28 mouse cellular contexts compared by ENCODE assay signal in genomic region chr6:80619508-80619907, GRCm38 (mm10).
"Had no signal": no experiment of that assay in that cellular context is flagged by ENCODE, and none has a peak within 500 bp of the region (broad histone marks: within the 10 kb centered on the region; RNA-seq: fewer than 3 reads in every experiment).

No protein-coding gene starts in this region.

- ATAC-seq: hindbrain, embryonic 16.5 days; inflammation-experienced regulatory T-cells, adult 6 months; intestine, embryonic 15.5 days; intestine, postnatal 0 days; liver, embryonic 12.5 days had no signal

- H3K9me3 ChIP-seq: heart, embryonic 10.5 days; heart, embryonic 12.5 days; hindbrain, embryonic 10.5 days; hindbrain, embryonic 12.5 days; intestine, embryonic 15.5 days; kidney, embryonic 15.5 days; limb, embryonic 13.5 days; limb, embryonic 15.5 days; liver, embryonic 12.5 days had no signal

- H3K4me2 ChIP-seq: heart, embryonic 12.5 days; hindbrain, embryonic 12.5 days; hindbrain, embryonic 14.5 days; intestine, embryonic 15.5 days; kidney, embryonic 15.5 days; limb, embryonic 13.5 days; limb, embryonic 15.5 days; liver, embryonic 12.5 days had no signal

- H3K27ac ChIP-seq: gastrocnemius, adult 2 months; heart, embryonic 10.5 days; hindbrain, embryonic 10.5 days; hindbrain, embryonic 12.5 days; hindbrain, embryonic 14.5 days; intestine, embryonic 15.5 days; kidney, embryonic 15.5 days; kidney, postnatal 0 days; layer of hippocampus, adult 2 months; left cerebral cortex, adult 2 months; limb, embryonic 13.5 days; limb, embryonic 15.5 days; liver, embryonic 12.5 days; liver, embryonic 14.5 days had no signal

- H3K4me1 ChIP-seq: heart, embryonic 10.5 days; heart, embryonic 12.5 days; hindbrain, embryonic 10.5 days; hindbrain, embryonic 12.5 days; intestine, embryonic 15.5 days; kidney, embryonic 15.5 days; limb, embryonic 13.5 days; limb, embryonic 15.5 days; liver, embryonic 12.5 days had no signal

- H3K9ac ChIP-seq: heart, embryonic 12.5 days; hindbrain, embryonic 12.5 days; hindbrain, embryonic 14.5 days; intestine, embryonic 15.5 days; kidney, embryonic 15.5 days; limb, embryonic 13.5 days; limb, embryonic 15.5 days; liver, embryonic 12.5 days; liver, embryonic 14.5 days had no signal

- H3K4me3 ChIP-seq: gastrocnemius, adult 2 months; heart, embryonic 10.5 days; heart, embryonic 12.5 days; hindbrain, embryonic 10.5 days; hindbrain, embryonic 12.5 days; intestine, embryonic 15.5 days; kidney, embryonic 15.5 days; layer of hippocampus, adult 2 months; left cerebral cortex, adult 2 months; limb, embryonic 13.5 days; limb, embryonic 15.5 days; liver, embryonic 12.5 days had no signal

- H3K36me3 ChIP-seq: heart, embryonic 10.5 days; heart, embryonic 12.5 days; hindbrain, embryonic 10.5 days; hindbrain, embryonic 12.5 days; intestine, embryonic 15.5 days; kidney, embryonic 15.5 days; limb, embryonic 13.5 days; limb, embryonic 15.5 days; liver, embryonic 12.5 days had no signal

- DNase-seq: gastrocnemius, adult 2 months; gastrocnemius, postnatal 10 days; gastrocnemius, postnatal 25 days; heart, adult 18-20 months; heart, postnatal 10 days; heart, postnatal 4 days; kidney, adult 18-20 months; kidney, adult 8-10 months; kidney, postnatal 25 days; kidney, postnatal 4 days; left cerebral cortex, postnatal 4 days had no signal

- H3K27me3 ChIP-seq: heart, embryonic 12.5 days; hindbrain, embryonic 12.5 days; intestine, embryonic 15.5 days; kidney, embryonic 15.5 days; limb, embryonic 13.5 days; limb, embryonic 15.5 days; liver, embryonic 12.5 days had no signal
